Mouse (Mus musculus): Measurements from ENCODE around the gene Zfp628. TPM values are rescaled to one million over a fixed set of nuclear protein-coding genes. Genes with fewer than 3 reads are reported as not detected.
A peak's percentile ranks its signal among the peaks of the same experiment; 100 is the strongest.

Zfp628 gene
- polyA plus RNA-seq, 1 experiment = 9.8 TPM

DNA sequence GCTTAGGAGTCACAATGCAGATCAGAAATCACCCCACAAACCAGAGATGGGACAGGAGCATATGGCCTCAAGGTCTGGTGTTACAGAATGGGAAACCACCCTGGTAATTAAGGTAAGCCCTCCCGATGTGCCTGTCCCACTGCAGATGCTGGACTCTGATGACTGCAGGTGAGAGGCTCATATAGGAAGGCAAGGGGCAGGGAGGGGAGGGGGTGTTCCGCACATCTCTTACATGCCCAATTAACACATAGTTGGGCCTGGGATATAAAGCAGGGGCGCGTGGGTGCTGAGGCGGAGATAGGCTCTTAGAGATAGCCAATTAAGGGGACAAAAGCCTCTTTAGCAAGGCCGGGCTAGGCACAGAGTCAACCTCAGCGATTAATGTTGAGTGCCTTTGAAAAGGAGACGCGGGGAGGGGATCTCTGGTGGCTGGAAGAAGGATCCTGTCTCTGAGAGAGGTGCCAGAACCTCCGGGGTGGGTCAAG, 8.5 kb upstream of the Zfp628 start, which contains the start of gene Gm36210:
Gm36210 (minus strand) TSS at position 51 of the 485 bp plus-strand sequence.
- TF ChIP-seq CTCF (IDR thresholded peaks at IDR 0.05; ENCODE audit: borderline replicate concordance, insufficient read depth, low read depth, low read length) = no peak
- no peak for TF ChIP-seq POLR2A (IDR thresholded peaks at IDR 0.05; ENCODE audit: borderline replicate concordance, insufficient read depth, low read length)
- Histone ChIP-seq H3K27ac (ENCODE audit: insufficient read depth, low read length) (no peak within 1 kb of the TSS), H3K27me3 (ENCODE audit: control insufficient read depth, insufficient read depth, low read length) (no peaks in the 10 kb centered on the region), H3K4me1 (ENCODE audit: control insufficient read depth, insufficient read depth, low read length) (no peaks in the 10 kb centered on the region), H3K4me3 (replicated peaks; ENCODE audit: insufficient read depth, low read depth, low read length) (no peak within 1 kb of the TSS)
- no peak for DNase-seq
- 75% methylated on average over 10 of the region's 10 CpGs for WGBS

DNA sequence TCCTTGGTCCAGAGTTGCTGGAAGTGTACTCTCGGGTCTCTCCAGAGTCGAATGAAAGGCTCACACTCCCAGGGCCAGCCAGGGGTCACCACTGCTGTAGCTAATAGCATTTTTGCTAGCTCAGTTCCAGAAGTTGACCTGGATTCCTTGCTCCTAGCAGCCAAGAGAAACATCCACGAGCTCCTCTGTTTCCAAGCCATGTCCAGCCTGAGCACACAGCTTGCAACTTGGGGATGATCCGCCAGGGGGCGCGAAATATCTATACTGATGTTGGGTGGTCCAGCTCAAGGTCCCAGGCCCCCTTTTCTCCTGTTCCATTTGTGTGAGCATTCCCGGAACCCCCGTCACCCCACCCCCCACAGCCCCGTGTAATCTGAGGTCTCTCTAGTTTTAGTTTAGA, 3.5 kb upstream of the Zfp628 start:
- TF ChIP-seq CTCF (IDR thresholded peaks at IDR 0.05; ENCODE audit: borderline replicate concordance, insufficient read depth, low read depth, low read length) (peak; percentile 56; the same call in 1 of the 2 replicates), POLR2A (IDR thresholded peaks at IDR 0.05; ENCODE audit: borderline replicate concordance, insufficient read depth, low read length) (no peak)
- H3K4me1 ChIP-seq (ENCODE audit: control insufficient read depth, insufficient read depth, low read length) = peaks cover under 1% of the 10 kb centered on the region; the same call in 1 of the 2 replicates
- no peaks in the 10 kb centered on the region for H3K27me3 ChIP-seq (ENCODE audit: control insufficient read depth, insufficient read depth, low read length)
- no peak overlapping the region for H3K27ac ChIP-seq (ENCODE audit: insufficient read depth, low read length)
- no peak overlapping the region for H3K4me3 ChIP-seq (replicated peaks; ENCODE audit: insufficient read depth, low read depth, low read length)
- peak; percentile 29 to 59 for DNase-seq
- WGBS = 21% methylated on average over 9 of the region's 9 CpGs

DNA sequence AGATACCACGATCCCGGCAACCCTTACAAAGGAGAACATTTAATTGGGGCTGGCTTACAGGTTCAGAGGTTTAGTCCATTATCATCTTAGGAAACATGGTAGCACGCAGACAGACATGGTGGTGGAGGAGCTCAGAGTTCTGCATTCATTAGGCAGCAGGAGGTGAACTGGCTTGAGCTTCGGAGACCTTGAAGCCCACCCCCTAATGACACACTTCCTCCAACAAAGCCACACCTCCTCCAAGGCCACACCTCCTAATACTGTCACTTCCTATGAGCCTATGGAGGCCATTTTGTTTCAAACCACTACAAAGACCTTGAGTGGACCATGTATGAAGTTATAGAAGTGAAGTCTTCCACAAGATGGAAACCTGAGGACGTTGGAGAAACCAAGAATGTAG, 2.8 kb upstream of the Zfp628 start:
- TF ChIP-seq POLR2A (IDR thresholded peaks at IDR 0.05; ENCODE audit: borderline replicate concordance, insufficient read depth, low read length) (no peak), CTCF (IDR thresholded peaks at IDR 0.05; ENCODE audit: borderline replicate concordance, insufficient read depth, low read depth, low read length) (no peak)
- DNase-seq = no peak
- Histone ChIP-seq H3K27ac (ENCODE audit: insufficient read depth, low read length) (no peak overlapping the region), H3K27me3 (ENCODE audit: control insufficient read depth, insufficient read depth, low read length) (no peaks in the 10 kb centered on the region), H3K4me1 (ENCODE audit: control insufficient read depth, insufficient read depth, low read length) (peaks cover 4% of the 10 kb centered on the region; the same call in 1 of the 2 replicates), H3K4me3 (replicated peaks; ENCODE audit: insufficient read depth, low read depth, low read length) (no peak overlapping the region)
- 60% methylated on average over 5 of the region's 5 CpGs for WGBS

DNA sequence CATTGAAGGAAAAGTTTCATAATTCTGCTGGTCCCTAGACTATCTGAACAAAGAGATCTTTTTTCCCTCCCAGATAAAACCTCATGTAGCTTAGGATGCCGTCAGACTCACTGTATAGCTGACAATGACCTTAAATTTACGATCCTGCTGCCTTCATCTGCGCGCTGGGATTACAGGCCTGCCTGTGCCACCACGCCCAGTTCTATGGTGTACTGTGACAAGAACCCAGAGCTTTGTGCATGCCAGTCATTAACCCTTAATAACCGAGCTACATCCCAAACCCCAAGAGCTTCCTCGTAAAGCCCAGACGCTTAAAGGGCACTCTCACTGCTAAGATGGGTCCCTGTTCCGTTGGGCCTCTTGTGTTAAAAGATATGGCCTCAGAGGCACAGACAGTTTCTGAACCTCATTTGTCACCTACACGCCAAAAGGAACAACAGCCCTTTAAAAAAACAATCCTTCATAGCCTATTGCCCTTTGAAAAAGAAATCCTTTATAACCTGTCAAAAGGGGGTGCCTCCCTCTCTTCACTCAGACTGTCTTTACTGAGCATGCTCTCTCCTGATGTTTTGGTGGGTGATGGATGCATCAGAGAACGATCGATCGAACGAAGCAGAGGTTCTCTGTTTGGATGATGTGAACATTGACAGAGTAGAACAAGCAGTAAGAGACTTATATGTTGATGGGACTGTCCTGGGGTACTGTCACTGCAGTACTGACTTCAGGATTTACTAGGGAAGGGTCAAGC, 826 bp downstream of the Zfp628 start:
- TF ChIP-seq CTCF (IDR thresholded peaks at IDR 0.05; ENCODE audit: borderline replicate concordance, insufficient read depth, low read depth, low read length) (no peak), POLR2A (IDR thresholded peaks at IDR 0.05; ENCODE audit: borderline replicate concordance, insufficient read depth, low read length) (no peak)
- no peaks in the 10 kb centered on the region for H3K27me3 ChIP-seq (ENCODE audit: control insufficient read depth, insufficient read depth, low read length)
- H3K27ac ChIP-seq (ENCODE audit: insufficient read depth, low read length) = peak overlapping the region; percentile 31
- peaks cover 7% of the 10 kb centered on the region for H3K4me1 ChIP-seq (ENCODE audit: control insufficient read depth, insufficient read depth, low read length)
- DNase-seq = peak; percentile 65 to 69
- H3K4me3 ChIP-seq (replicated peaks; ENCODE audit: insufficient read depth, low read depth, low read length) = peak overlapping the region; percentile 97
- WGBS = 12% methylated on average over 14 of the region's 14 CpGs

DNA sequence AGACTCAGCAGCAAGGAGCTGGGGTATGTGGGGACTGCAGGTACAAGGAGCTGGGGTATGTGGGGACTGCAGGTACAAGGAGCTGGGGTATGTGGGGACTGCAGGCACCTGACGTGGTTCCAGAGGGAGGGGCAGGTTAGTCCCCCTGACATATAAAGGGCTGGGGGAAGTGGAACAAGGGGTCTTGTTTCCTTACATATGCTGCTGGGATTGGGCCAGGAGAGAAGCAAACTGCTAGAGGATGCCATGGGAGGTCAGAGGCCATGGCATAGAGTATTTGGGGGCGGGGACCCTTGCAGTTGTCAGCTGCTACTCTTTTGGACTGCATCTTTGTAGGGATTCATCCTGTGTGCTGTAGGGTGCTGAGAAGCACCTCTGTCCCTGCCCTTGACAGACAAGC, 2.5 kb downstream of the Zfp628 start:
- TF ChIP-seq POLR2A (IDR thresholded peaks at IDR 0.05; ENCODE audit: borderline replicate concordance, insufficient read depth, low read length) (no peak), CTCF (IDR thresholded peaks at IDR 0.05; ENCODE audit: borderline replicate concordance, insufficient read depth, low read depth, low read length) (no peak)
- Histone ChIP-seq H3K27ac (ENCODE audit: insufficient read depth, low read length) (no peak overlapping the region), H3K4me3 (replicated peaks; ENCODE audit: insufficient read depth, low read depth, low read length) (no peak overlapping the region), H3K27me3 (ENCODE audit: control insufficient read depth, insufficient read depth, low read length) (no peaks in the 10 kb centered on the region), H3K4me1 (ENCODE audit: control insufficient read depth, insufficient read depth, low read length) (peaks cover 7% of the 10 kb centered on the region)
- 79% methylated on average over 2 of the region's 2 CpGs for WGBS
- DNase-seq = no peak

DNA sequence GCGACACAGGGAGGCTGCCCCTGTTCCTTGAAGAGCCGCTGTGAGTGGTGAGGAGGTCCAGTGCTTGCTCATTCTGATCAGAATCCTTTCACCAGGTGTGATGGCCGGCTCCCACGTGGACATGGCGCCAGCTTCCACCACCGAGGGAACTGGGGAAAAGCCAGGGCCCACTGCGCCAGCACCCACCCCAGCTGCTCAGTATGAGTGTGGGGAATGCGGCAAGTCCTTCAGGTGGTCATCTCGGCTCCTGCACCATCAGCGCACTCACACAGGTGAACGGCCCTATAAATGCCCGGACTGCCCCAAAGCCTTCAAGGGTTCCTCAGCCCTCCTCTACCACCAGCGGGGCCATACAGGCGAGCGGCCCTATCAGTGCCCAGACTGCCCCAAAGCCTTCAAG, 3.7 kb downstream of the Zfp628 start:
- WGBS = 86% methylated on average over 15 of the region's 15 CpGs
- Histone ChIP-seq H3K27me3 (ENCODE audit: control insufficient read depth, insufficient read depth, low read length) (no peaks in the 10 kb centered on the region), H3K4me3 (replicated peaks; ENCODE audit: insufficient read depth, low read depth, low read length) (no peak overlapping the region), H3K27ac (ENCODE audit: insufficient read depth, low read length) (no peak overlapping the region), H3K4me1 (ENCODE audit: control insufficient read depth, insufficient read depth, low read length) (peaks cover 7% of the 10 kb centered on the region)
- no peak for DNase-seq
- no peak for TF ChIP-seq CTCF (IDR thresholded peaks at IDR 0.05; ENCODE audit: borderline replicate concordance, insufficient read depth, low read depth, low read length)

DNA sequence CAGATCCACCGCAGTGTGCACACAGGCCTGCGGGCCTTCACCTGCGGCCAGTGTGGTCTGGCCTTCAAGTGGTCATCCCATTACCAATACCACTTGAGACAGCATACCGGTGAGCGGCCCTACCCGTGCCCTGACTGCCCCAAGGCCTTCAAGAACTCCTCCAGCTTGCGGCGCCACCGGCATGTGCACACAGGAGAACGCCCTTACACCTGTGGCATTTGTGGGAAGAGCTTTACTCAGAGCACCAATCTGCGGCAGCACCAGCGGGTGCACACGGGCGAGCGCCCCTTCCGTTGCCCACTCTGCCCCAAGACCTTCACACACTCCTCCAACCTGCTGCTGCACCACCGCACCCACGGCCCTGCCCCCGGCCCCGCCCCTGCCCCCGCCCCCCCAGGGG, 4.1 kb downstream of the Zfp628 start:
- Histone ChIP-seq H3K27me3 (ENCODE audit: control insufficient read depth, insufficient read depth, low read length) (no peaks in the 10 kb centered on the region), H3K4me1 (ENCODE audit: control insufficient read depth, insufficient read depth, low read length) (peaks cover 7% of the 10 kb centered on the region), H3K4me3 (replicated peaks; ENCODE audit: insufficient read depth, low read depth, low read length) (no peak overlapping the region), H3K27ac (ENCODE audit: insufficient read depth, low read length) (no peak overlapping the region)
- TF ChIP-seq POLR2A (IDR thresholded peaks at IDR 0.05; ENCODE audit: borderline replicate concordance, insufficient read depth, low read length) (no peak), CTCF (IDR thresholded peaks at IDR 0.05; ENCODE audit: borderline replicate concordance, insufficient read depth, low read depth, low read length) (no peak)
- 88% methylated on average over 20 of the region's 21 CpGs for WGBS
- no peak for DNase-seq

DNA sequence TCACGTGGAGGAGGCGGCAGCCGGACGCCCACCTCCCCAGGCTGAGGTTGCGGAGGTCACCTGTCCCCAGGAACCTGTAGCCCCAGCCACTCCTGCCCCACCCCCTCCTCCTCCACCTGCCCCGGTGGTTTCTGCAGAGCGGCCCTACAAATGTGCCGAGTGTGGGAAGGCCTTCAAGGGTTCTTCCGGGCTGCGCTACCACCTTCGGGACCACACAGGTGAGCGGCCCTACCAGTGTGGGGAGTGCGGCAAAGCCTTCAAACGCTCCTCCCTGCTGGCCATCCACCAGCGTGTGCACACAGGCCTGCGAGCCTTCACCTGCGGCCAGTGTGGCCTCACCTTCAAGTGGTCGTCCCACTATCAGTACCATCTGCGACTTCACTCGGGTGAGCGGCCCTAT, 5.0 kb downstream of the Zfp628 start:
- Histone ChIP-seq H3K27ac (ENCODE audit: insufficient read depth, low read length) (no peak overlapping the region), H3K4me1 (ENCODE audit: control insufficient read depth, insufficient read depth, low read length) (peaks cover 7% of the 10 kb centered on the region), H3K27me3 (ENCODE audit: control insufficient read depth, insufficient read depth, low read length) (no peaks in the 10 kb centered on the region), H3K4me3 (replicated peaks; ENCODE audit: insufficient read depth, low read depth, low read length) (no peak overlapping the region)
- 91% methylated on average over 21 of the region's 21 CpGs for WGBS
- TF ChIP-seq CTCF (IDR thresholded peaks at IDR 0.05; ENCODE audit: borderline replicate concordance, insufficient read depth, low read depth, low read length) (no peak), POLR2A (IDR thresholded peaks at IDR 0.05; ENCODE audit: borderline replicate concordance, insufficient read depth, low read length) (no peak)
- DNase-seq = no peak

All from cerebellum, adult 2 months (tissue).